Mouse (Mus musculus) thymus, adult 18-20 months (tissue): ENCODE results near the gene Frmpd4.

Source experiments
- DNase-seq, 2 experiments: peaks; one replicate each; pipeline ENCODE4 v3.0.0; 2022; ENCODE audit warnings: mixed read lengths in 2 of 2

The Frmpd4 gene

GRCm38 (mm10) chrX:168577131-168577530 is at the start of gene Frmpd4:
TSS of gene Frmpd4 (minus strand) at chrX:168577231.
- no peak for DNase-seq

- no peak for DNase-seq
These were observed 18.2 kb upstream of the Frmpd4 start for GRCm38 (mm10) chrX:168595193-168595592.

GRCm38 (mm10) chrX:168584303-168584702 is 7.3 kb upstream of the Frmpd4 start:
- no peak for DNase-seq

GRCm38 (mm10) chrX:168571808-168572207 is 5.2 kb downstream of the Frmpd4 start:
- DNase-seq, result no peak

GRCm38 (mm10) chrX:168569231-168569630 is 7.8 kb downstream of the Frmpd4 start:
- DNase-seq, result no peak

GRCm38 (mm10) chrX:168505254-168505653 is 71.8 kb downstream of the Frmpd4 start:
- no peak for DNase-seq

GRCm38 (mm10) chrX:168455233-168455632 is 121.8 kb downstream of the Frmpd4 start:
- no peak for DNase-seq

- DNase-seq, result no peak
These were observed 145.8 kb downstream of the Frmpd4 start for GRCm38 (mm10) chrX:168431206-168431605.

GRCm38 (mm10) chrX:168429814-168430213 is 147.2 kb downstream of the Frmpd4 start:
- DNase-seq, result no peak

- DNase-seq, result no peak
These were observed 161.6 kb downstream of the Frmpd4 start for GRCm38 (mm10) chrX:168415403-168415802.

- DNase-seq, result no peak
These were observed 173.5 kb downstream of the Frmpd4 start for GRCm38 (mm10) chrX:168403512-168403911.

GRCm38 (mm10) chrX:168350431-168350830 is 226.6 kb downstream of the Frmpd4 start:
- no peak for DNase-seq

GRCm38 (mm10) chrX:168349320-168350225 is 227.5 kb downstream of the Frmpd4 start:
- no peak for DNase-seq

- DNase-seq, result no peak
These were observed 238.8 kb downstream of the Frmpd4 start for GRCm38 (mm10) chrX:168338212-168338611.

GRCm38 (mm10) chrX:168325161-168325560 is 251.9 kb downstream of the Frmpd4 start:
- DNase-seq, result no peak

- DNase-seq, result no peak
These were observed 264.9 kb downstream of the Frmpd4 start for GRCm38 (mm10) chrX:168312158-168312557.

- DNase-seq, result no peak
These were observed 266.9 kb downstream of the Frmpd4 start for GRCm38 (mm10) chrX:168310143-168310542.

GRCm38 (mm10) chrX:168292506-168292905 is 284.5 kb downstream of the Frmpd4 start:
- no peak for DNase-seq

GRCm38 (mm10) chrX:168207034-168207433 is 370.0 kb downstream of the Frmpd4 start:
- DNase-seq, result no peak

- no peak for DNase-seq
These were observed 385.1 kb downstream of the Frmpd4 start for GRCm38 (mm10) chrX:168191944-168192343.

GRCm38 (mm10) chrX:168189563-168189962 is 387.5 kb downstream of the Frmpd4 start:
- DNase-seq, result no peak

- DNase-seq, result no peak
These were observed 414.0 kb downstream of the Frmpd4 start for GRCm38 (mm10) chrX:168163001-168163400.

GRCm38 (mm10) chrX:168158866-168159265 is 418.2 kb downstream of the Frmpd4 start:
- DNase-seq, result no peak

- no peak for DNase-seq
These were observed 436.0 kb downstream of the Frmpd4 start for GRCm38 (mm10) chrX:168141051-168141450.

- no peak for DNase-seq
These were observed 453.0 kb downstream of the Frmpd4 start for GRCm38 (mm10) chrX:168124043-168124442.
